Mouse (Mus musculus) cerebral cortex, adult 2 months (tissue): ENCODE data around the gene Trim50.

Source experiments
- WGBS: fragments of 180-500 bp; shearing (Covaris S2); methylation state at CpG from one replicate; pipeline ENCODE4 v1.1.7; 2018; 5-methylcytosine and 5-hydroxymethylcytosine counted together

Trim50 gene

GRCm38 (mm10) chr5:135352995-135353394 lies at the start of gene Trim50:
Gene Trim50, plus strand, starts transcription at chr5:135353295.
- 69% methylated on average over 9 of the region's 9 CpGs for WGBS

DNA sequence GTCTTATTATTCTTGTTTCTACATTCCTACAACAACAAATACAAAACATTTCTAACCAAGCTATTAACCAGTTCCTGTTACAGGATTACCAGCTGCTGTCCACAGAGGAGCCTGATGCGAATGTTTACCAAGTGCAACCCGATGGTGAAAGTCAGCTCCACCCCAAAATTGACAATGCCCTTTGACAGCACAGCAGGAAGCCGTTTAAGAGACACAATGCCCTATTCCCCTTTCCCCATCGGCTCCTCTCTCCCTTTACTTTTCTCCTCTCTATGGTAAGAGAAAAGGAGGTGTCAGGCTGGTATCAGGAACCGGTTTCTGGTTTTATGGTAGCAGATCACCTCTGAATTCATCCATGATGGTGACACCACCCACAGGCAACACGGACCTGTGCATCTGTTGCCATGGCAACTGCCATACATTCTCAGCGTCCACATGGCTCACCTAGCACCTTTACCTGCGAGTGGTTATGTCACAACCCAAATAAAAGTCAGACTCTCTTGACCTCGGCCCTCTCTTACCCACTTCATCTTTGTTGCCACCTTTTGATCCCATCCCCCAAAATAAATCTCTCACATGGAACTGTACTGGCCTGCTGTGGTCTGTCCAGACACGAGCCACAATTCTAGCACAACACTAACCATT lies 46.7 kb upstream of the Trim50 start:
- WGBS, result 50% methylated on average over 10 of the region's 10 CpGs

- WGBS, result 91% methylated on average over 3 of the region's 3 CpGs
Measured at GRCm38 (mm10) chr5:135316177-135316576, 36.9 kb upstream of the Trim50 start.

GRCm38 (mm10) chr5:135319856-135320255 lies 33.2 kb upstream of the Trim50 start:
- WGBS, result 61% methylated on average over 2 of the region's 2 CpGs

- 90% methylated on average over 1 of the region's 1 CpGs for WGBS
Measured at GRCm38 (mm10) chr5:135322197-135322596, 30.9 kb upstream of the Trim50 start.

DNA sequence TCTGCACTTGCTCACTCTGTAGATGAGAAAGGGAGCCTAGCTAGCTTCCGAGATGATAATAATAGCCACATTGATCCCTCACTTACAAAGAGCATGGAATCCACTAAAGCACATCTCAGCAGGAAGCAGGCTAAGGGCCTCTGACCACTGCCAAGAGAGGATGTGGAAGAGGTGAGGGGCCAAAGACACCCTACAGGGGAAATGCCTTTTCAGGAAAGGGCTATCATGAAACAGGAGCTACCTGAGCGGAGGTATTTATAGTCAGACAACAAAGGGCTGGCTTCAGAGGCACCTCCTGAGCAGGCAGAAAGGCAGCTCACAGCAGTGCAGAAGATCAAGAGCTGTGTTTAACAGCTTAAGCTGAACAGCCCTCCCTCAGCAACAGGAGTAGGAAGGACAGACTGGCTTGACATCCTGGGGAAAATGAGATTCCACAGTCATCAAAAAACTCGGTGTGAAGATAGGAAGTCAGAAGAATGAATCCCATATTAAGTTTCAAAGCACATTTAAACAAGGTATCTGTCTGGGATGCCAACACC lies 26.9 kb upstream of the Trim50 start:
- WGBS, result 50% methylated on average over 3 of the region's 3 CpGs

- WGBS, result 82% methylated on average over 4 of the region's 4 CpGs
Measured at GRCm38 (mm10) chr5:135329471-135329870, 23.6 kb upstream of the Trim50 start.

DNA sequence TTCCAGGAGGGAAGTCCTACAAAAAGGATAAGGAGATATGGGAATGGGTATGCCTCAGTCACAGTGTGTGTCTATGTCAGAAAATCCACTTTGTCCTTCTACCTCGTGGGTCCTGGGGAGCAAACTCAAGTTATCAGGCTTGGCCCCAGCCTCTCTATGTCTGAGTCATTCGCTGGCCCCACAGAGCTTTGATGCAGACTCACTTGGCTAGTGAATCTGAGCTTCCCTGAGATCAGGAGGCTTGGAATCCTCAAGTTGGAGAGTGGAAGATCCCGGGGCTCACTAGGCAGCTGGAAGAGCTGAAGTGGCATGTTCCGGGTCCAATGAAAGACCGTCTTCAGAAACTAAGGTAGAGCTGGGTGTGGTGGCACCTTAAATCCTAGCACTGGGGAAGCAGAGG lies 22.9 kb upstream of the Trim50 start:
- 88% methylated on average over 5 of the region's 5 CpGs for WGBS

GRCm38 (mm10) chr5:135331161-135331560 lies 21.9 kb upstream of the Trim50 start:
- WGBS, result 84% methylated on average over 6 of the region's 6 CpGs

DNA sequence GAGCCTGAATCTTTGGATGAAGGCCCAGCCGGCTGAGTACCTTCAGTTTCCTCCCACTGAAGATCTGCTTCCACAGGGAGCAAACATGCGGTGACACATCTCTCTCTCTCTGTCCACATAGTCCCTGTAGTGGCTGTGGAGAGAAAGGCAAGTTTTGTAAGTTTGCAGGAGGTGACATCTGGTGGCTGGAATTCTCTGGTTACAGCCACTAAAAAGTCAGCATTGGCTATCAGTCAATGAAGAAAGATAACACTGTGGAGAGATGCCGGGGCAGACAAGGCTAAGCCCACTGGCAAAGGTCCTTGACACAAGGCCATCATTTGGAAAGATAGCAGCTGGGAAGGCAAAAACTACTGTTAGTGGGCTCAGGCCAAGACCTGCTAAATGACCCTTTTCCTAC lies 15.5 kb upstream of the Trim50 start:
- 60% methylated on average over 3 of the region's 3 CpGs for WGBS

DNA sequence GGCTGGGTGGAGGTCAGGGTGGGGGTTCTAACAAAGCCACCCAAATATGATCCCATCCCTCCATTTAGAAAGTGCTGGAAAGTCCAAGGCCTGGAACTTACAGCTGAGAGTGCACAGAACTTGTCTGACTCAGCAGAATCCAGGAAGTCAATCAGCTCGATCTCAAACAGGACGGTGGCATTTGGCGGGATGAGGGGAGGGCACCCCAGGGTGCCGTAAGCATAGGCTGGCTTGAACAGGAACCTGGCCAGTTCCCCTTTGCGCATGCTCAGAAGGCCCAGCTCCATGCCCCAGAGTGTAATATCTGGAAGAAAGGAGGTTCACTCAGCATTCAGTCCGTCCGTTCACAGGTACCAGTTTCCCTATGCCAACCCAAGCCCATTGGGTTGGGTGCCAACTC lies 7.1 kb upstream of the Trim50 start:
- 62% methylated on average over 7 of the region's 7 CpGs for WGBS

DNA sequence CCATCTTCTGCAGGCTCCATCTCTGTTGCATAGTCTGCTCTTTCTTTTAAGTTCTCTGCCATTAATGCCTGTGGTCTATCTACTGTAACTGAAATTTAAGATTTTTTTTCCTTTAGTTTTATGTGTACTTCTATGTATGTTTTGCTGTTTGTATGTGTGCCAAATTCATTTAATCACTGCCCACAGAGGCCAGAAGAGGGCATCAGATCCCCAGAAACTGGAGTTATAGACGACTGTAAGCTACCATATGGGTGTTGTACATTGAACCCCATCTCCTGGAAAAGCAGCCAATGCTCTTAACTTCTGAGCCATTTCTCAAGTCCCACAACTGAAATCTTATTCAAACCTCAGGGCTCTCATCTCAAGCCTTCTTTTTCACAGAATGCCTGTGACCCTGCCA lies 6.7 kb upstream of the Trim50 start:
- 37% methylated on average over 1 of the region's 1 CpGs for WGBS

GRCm38 (mm10) chr5:135347511-135348011 lies 5.5 kb upstream of the Trim50 start:
- WGBS, result 72% methylated on average over 4 of the region's 4 CpGs

DNA sequence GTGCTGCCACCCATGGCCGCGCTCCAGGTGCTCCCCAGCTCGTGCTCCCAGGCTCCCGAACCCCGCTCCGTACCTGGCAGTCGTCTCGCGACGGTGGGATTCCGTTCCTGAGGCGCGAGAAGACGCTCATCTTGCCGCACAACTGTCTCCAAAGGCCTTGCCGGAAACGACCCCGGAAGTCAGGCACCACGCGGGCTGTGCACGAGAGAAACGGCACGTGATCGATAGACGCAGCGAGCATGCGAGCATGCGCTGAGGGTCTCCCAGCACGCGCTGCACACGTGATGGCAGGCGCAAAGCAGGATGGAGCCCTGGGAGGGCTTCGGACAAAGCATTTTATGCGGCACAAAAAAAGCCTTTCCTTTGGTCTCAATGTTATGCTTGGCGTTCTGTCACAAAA lies 3.2 kb upstream of the Trim50 start, which contains the start of gene Fkbp6:
TSS of gene Fkbp6 (minus strand) at position 183 of the 400 bp plus-strand sequence.
- WGBS, result 92% methylated on average over 35 of the region's 35 CpGs

DNA sequence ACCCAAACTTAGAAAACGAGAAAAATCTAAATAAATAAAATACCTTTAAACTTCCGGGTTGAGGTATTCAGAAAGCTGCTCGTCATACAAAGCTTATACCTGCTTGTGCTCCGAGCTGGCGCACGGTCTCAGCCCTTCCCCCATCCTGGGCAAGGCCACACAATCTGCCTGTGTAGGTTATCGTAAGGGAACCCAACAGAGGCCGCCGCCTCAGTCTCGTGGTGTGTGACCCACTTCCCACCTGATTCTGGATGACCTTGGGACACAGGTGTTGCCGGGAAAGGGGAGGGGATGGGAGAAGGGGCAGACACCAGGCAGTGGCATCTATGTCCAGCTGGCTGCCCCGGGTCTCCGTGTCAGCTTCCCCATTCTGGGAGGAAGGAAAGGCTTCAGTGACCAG lies 1.5 kb upstream of the Trim50 start:
- 89% methylated on average over 13 of the region's 13 CpGs for WGBS

DNA sequence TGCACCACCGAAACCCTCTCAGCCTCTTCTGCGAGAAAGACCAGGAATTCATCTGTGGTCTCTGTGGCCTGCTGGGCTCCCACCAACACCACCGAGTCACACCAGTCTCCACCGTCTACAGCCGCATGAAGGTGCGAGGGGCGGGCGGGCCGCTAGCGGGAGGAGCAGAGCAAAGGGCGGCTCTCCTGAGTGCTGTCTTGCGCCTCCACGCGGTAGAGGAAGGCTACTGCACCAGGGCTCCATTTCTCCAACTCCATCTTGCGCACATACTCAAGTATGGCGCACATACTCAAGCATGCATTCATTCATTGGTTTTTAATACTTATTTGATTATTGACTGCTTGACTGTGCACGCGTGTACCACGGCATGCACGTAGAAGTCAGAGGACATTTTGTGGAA lies 469 bp downstream of the Trim50 start:
- WGBS, result 21% methylated on average over 20 of the region's 20 CpGs

GRCm38 (mm10) chr5:135356090-135356489 lies 3.0 kb downstream of the Trim50 start:
- WGBS, result 24% methylated on average over 1 of the region's 1 CpGs

DNA sequence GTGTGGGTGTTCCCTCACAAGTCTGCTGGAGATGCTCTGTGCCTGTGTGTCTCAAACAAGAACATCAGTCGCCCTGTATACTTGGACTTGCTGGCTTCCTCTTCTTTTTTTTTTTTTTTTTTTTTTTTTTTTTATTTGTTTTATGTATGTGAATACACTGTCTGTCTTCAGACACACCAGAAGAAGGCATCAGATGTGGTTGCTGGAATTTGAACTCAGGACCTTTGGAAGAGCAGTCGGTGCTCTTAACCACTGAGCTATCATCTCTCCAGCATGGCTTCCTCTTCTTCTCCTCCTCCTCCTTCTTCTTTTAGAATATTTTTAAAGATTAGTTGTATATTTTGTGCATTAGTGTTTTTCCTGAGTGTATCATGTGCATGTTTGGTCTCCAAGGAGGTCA lies 4.5 kb downstream of the Trim50 start:
- WGBS, result 76% methylated on average over 2 of the region's 2 CpGs

GRCm38 (mm10) chr5:135359772-135360171 lies 6.7 kb downstream of the Trim50 start:
- 87% methylated on average over 2 of the region's 2 CpGs for WGBS

GRCm38 (mm10) chr5:135362572-135362971 lies 9.5 kb downstream of the Trim50 start:
- 83% methylated on average over 3 of the region's 3 CpGs for WGBS

DNA sequence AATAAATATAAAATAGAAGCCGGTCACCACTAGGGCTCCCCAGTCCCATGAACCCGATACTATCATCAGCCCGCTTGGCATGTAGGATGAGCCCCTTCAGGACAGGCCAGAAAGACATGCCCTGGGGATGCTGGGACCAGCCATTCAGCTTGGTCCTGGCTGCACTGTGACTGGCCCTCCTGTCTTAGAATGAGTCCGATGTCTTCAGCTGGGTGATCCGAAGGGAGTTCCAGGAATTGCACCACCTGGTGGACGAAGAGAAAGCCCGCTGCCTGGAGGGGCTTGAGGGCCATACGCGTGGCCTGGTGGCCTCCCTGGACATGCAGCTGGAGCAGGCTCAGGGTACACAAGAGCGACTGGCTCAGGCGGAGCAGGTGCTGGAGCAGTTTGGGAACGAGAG lies 10.4 kb downstream of the Trim50 start:
- WGBS, result 29% methylated on average over 12 of the region's 12 CpGs

DNA sequence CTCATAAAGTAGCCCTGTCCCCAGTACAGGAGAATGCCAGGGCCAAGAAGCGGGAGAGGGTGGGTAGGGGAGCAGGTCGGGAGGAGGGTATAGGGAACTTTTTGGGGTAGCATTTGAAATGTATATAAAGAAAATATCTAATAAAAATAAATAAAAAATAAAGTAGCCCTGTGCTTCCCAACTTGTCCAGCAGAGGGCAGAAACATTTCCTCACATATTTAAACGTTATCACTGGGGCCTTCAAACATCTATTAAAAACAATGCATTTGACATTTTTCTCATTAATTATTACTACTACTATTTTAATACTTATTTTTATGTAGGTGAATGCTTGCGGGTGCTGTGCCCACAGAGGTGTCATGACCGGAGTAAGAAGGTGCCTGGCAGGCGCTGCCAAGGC lies 14.7 kb downstream of the Trim50 start:
- WGBS, result 49% methylated on average over 6 of the region's 6 CpGs

- 57% methylated on average over 6 of the region's 6 CpGs for WGBS
Measured at GRCm38 (mm10) chr5:135368312-135368711, 15.2 kb downstream of the Trim50 start.

GRCm38 (mm10) chr5:135369196-135369595 lies 16.1 kb downstream of the Trim50 start:
- WGBS, result 59% methylated on average over 9 of the region's 9 CpGs
